Mouse (Mus musculus) liver, adult 2 months (tissue): ENCODE data around the gene Plekhh3.

Experiments used
- CTCF ChIP-seq: fragments of 200-500 bp; IDR thresholded peaks from 2 replicates; pipeline ENCODE4 v1.5.1; 2011; ENCODE audit warnings: low read depth, low read length, control low read depth
- POLR2A ChIP-seq: fragments of 200-500 bp; IDR thresholded peaks from 2 replicates; pipeline ENCODE4 v1.6.1; 2011; ENCODE audit warnings: low read length, control low read depth; ENCODE audit not compliant: insufficient read depth; ENCODE audit errors: extremely low read depth

DNA sequence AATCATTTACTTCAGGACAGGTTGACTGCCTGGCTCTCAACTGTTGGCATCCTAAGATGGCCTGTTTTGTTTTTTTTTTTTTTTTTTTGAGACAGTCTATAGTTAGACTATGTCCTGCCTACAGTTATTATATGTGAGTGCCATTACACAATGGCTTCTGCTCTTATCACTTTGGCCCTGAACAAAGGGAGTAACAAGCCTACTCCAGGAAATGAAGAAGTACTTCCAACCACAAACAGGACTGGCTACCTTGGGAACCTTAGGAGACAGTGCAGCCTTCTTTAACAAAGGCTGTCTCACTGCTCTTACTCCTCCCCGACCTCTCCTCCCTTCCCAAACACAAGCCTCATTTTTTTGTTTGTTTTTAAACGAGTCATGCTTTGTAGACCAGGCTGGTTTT is 49.7 kb upstream of the Plekhh3 start:
- TF ChIP-seq POLR2A (no peak), CTCF (no peak)
